Mouse (Mus musculus) limb, embryonic 15.5 days (tissue): ENCODE measurements around the gene Cdh13. TPM values are rescaled to one million over a fixed set of nuclear protein-coding genes. Genes with fewer than 3 reads are reported as not detected.
A peak's percentile ranks its signal among the peaks of the same experiment; 100 is the strongest.

Experiments
- ATAC-seq: fragments of 200-750 bp; cut with Nextera tagmentation; 2 replicates; pipeline ENCODE4 v1.8.0; 2017; ENCODE audit warnings: low read depth, moderate TSS enrichment; ENCODE audit not compliant: insufficient number of reproducible peaks, low FRiP score, low TSS enrichment
- H3K27ac ChIP-seq: fragments of 300-500 bp; sonication (generic); 2 replicates; pipeline ENCODE4 v1.5.1; 2015; ENCODE audit warnings: moderate library complexity, mild to moderate bottlenecking, inconsistent platforms
- H3K27me3 ChIP-seq: fragments of 300-500 bp; sonication (generic); 2 replicates; pipeline ENCODE4 v1.6.1; 2015; ENCODE audit warnings: inconsistent platforms
- H3K36me3 ChIP-seq: fragments of 300-500 bp; sonication (generic); 2 replicates; pipeline ENCODE4 v1.6.1; 2015; ENCODE audit warnings: inconsistent platforms
- H3K4me1 ChIP-seq: fragments of 300-500 bp; sonication (generic); 2 replicates; pipeline ENCODE4 v1.6.1; 2015; ENCODE audit warnings: inconsistent platforms
- H3K4me2 ChIP-seq: fragments of 300-500 bp; sonication (generic); 2 replicates; pipeline ENCODE4 v1.6.1; 2015; ENCODE audit warnings: mild to moderate bottlenecking, inconsistent platforms
- H3K4me3 ChIP-seq: fragments of 300-500 bp; sonication (generic); 2 replicates; pipeline ENCODE4 v1.5.1; 2015; ENCODE audit warnings: mild to moderate bottlenecking, inconsistent platforms
- H3K9ac ChIP-seq: fragments of 300-500 bp; sonication (generic); 2 replicates; pipeline ENCODE4 v1.6.1; 2015; ENCODE audit warnings: inconsistent platforms
- H3K9me3 ChIP-seq: fragments of 300-500 bp; sonication (generic); 2 replicates; pipeline ENCODE4 v1.6.1; 2016; ENCODE audit warnings: inconsistent platforms
- WGBS: fragments of 180-500 bp; shearing (Covaris S2); methylation state at CpG from one replicate; pipeline ENCODE4 v1.1.7; 2015; 5-methylcytosine and 5-hydroxymethylcytosine counted together
- polyA plus RNA-seq: library from polyadenylated mRNA; unstranded; fragments of >200 nt; fragmentation: Nextera tagmentation; extraction: Ambion mirVana; gene quantifications from 2 replicates; pipeline ENCODE4 v1.2.1, GENCODE M21; 2015

The Cdh13 gene
- polyA plus RNA-seq, 1 experiment from 2014 or later = 17.9 TPM

- WGBS = 63% methylated on average over 8 of the region's 8 CpGs
- H3K27ac ChIP-seq = no peak overlapping the region
- no peaks in the 10 kb centered on the region for H3K36me3 ChIP-seq
- H3K4me2 ChIP-seq = no peak overlapping the region
- H3K4me3 ChIP-seq = no peak overlapping the region
- ATAC-seq = no peak
- no peaks in the 10 kb centered on the region for H3K27me3 ChIP-seq
- no peaks in the 10 kb centered on the region for H3K9me3 ChIP-seq
- no peaks in the 10 kb centered on the region for H3K4me1 ChIP-seq
- H3K9ac ChIP-seq = no peak overlapping the region
These were observed 318.5 kb downstream of the Cdh13 start for GRCm38 (mm10) chr8:118602074-118602473.

- no peak overlapping the region for H3K9ac ChIP-seq
- no peaks in the 10 kb centered on the region for H3K36me3 ChIP-seq
- no peak overlapping the region for H3K4me2 ChIP-seq
- no peaks in the 10 kb centered on the region for H3K9me3 ChIP-seq
- H3K27me3 ChIP-seq = no peaks in the 10 kb centered on the region
- no peak overlapping the region for H3K4me3 ChIP-seq
- ATAC-seq = no peak
- 69% methylated on average over 10 of the region's 10 CpGs for WGBS
- H3K27ac ChIP-seq = no peak overlapping the region
- no peaks in the 10 kb centered on the region for H3K4me1 ChIP-seq
These were observed 328.0 kb downstream of the Cdh13 start for GRCm38 (mm10) chr8:118611551-118611950.

- H3K9ac ChIP-seq = no peak overlapping the region
- no peaks in the 10 kb centered on the region for H3K36me3 ChIP-seq
- no peak for ATAC-seq
- no peaks in the 10 kb centered on the region for H3K27me3 ChIP-seq
- no peak overlapping the region for H3K4me2 ChIP-seq
- no peaks in the 10 kb centered on the region for H3K9me3 ChIP-seq
- H3K27ac ChIP-seq = no peak overlapping the region
- 92% methylated on average over 10 of the region's 10 CpGs for WGBS
- no peak overlapping the region for H3K4me3 ChIP-seq
- H3K4me1 ChIP-seq = no peaks in the 10 kb centered on the region
These were observed 334.7 kb downstream of the Cdh13 start for GRCm38 (mm10) chr8:118618195-118618594.

GRCm38 (mm10) chr8:118626425-118626824 is 342.9 kb downstream of the Cdh13 start:
- no peak overlapping the region for H3K4me2 ChIP-seq
- H3K4me3 ChIP-seq = no peak overlapping the region
- no peaks in the 10 kb centered on the region for H3K36me3 ChIP-seq
- H3K27ac ChIP-seq = no peak overlapping the region
- WGBS = 91% methylated on average over 5 of the region's 5 CpGs
- H3K4me1 ChIP-seq = no peaks in the 10 kb centered on the region
- no peaks in the 10 kb centered on the region for H3K27me3 ChIP-seq
- ATAC-seq = no peak
- H3K9me3 ChIP-seq = no peaks in the 10 kb centered on the region
- no peak overlapping the region for H3K9ac ChIP-seq

DNA sequence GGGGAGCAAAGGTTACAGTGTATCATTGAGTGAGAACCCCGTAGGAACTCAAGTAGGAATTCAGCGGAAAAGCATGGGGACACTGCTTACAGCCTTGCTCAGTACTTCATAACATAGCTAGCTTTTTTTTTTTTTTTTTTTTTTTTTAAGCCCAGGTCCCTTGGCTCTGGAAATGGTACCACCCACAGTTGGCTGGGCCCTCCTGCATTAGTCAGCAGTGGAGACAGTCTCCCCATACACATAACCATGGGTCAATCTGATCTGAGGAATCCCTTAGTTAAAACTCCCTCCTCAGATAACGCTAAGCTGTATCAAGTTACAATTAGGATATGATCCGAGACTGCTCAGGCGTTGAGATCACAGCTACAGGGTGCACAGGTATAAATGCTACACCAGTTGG is 344.2 kb downstream of the Cdh13 start:
- Histone ChIP-seq H3K4me3 (no peak overlapping the region), H3K9me3 (no peaks in the 10 kb centered on the region), H3K4me2 (no peak overlapping the region), H3K36me3 (no peaks in the 10 kb centered on the region), H3K27me3 (no peaks in the 10 kb centered on the region), H3K4me1 (no peaks in the 10 kb centered on the region), H3K27ac (no peak overlapping the region), H3K9ac (no peak overlapping the region)
- WGBS = 67% methylated on average over 5 of the region's 5 CpGs
- ATAC-seq = no peak

- H3K9me3 ChIP-seq = no peaks in the 10 kb centered on the region
- ATAC-seq = no peak
- H3K4me1 ChIP-seq = no peaks in the 10 kb centered on the region
- no peak overlapping the region for H3K4me3 ChIP-seq
- no peak overlapping the region for H3K4me2 ChIP-seq
- no peak overlapping the region for H3K9ac ChIP-seq
- 76% methylated on average over 8 of the region's 8 CpGs for WGBS
- no peaks in the 10 kb centered on the region for H3K36me3 ChIP-seq
- no peaks in the 10 kb centered on the region for H3K27me3 ChIP-seq
- no peak overlapping the region for H3K27ac ChIP-seq
These were observed 345.2 kb downstream of the Cdh13 start for GRCm38 (mm10) chr8:118628702-118629101.

DNA sequence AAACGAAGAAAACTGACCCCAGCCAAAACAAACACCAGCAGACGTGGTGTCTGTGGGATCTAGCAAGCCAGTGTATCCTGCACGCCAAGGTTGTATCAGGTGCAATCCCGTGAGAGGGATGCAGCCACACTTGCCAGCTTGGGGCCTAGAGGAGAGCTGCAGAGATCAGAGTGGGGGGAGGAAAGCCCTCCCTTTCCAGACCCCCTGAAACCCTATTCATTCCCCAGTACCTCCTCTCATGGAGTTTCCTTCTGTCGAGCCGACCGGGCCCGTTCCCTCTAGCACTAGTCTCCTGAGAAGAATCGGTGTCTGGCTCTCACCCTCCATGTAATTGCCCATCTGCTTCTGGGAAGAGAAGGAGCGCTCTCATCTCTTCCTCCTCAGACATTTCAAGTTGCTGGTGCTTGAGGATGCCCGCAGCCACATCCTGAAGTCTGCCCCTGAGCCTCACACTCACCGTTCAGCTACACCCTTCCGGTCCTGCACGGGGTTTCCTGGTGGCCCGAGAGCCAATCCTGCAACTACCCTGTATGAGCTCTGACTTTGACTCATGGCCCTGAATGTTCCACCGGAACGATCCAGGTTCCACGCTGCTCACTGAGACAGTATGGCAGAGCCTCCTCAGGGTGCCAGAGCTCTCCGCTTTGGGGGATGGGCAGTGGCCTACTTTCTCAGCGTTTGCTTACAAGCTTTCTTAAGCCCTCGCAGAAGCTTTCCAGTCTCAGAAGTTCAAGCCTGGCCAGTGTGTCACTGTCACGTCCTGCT is 351.9 kb downstream of the Cdh13 start:
- no peaks in the 10 kb centered on the region for H3K27me3 ChIP-seq
- no peaks in the 10 kb centered on the region for H3K4me1 ChIP-seq
- no peak overlapping the region for H3K4me2 ChIP-seq
- no peak for ATAC-seq
- H3K9ac ChIP-seq = no peak overlapping the region
- no peaks in the 10 kb centered on the region for H3K36me3 ChIP-seq
- H3K4me3 ChIP-seq = no peak overlapping the region
- WGBS = 67% methylated on average over 22 of the region's 22 CpGs
- no peak overlapping the region for H3K27ac ChIP-seq
- H3K9me3 ChIP-seq = no peaks in the 10 kb centered on the region

DNA sequence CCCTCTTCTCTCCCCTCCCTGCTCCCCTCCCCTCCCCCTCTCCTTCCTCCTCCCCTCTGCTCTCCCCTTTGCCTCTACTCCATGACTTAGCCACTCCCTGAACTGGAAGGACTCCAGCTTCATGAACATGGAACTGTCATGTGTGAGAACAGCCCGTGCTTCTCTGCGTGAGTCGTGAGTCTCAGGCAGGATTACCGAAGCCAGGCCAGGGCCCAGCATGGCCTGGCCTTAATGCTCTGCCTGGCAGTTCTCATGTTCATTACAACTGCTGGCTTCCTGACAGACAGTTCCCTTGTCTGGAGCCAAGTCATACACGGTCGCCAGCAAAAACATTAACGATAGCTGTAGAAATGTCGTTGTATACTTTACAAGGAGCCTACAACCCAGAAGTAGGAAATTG is 356.1 kb downstream of the Cdh13 start:
- Histone ChIP-seq H3K9me3 (no peaks in the 10 kb centered on the region), H3K27ac (no peak overlapping the region), H3K36me3 (no peaks in the 10 kb centered on the region), H3K4me1 (no peaks in the 10 kb centered on the region), H3K9ac (no peak overlapping the region), H3K4me3 (no peak overlapping the region), H3K4me2 (no peak overlapping the region), H3K27me3 (no peaks in the 10 kb centered on the region)
- peak; percentile 72 for ATAC-seq
- 44% methylated on average over 8 of the region's 8 CpGs for WGBS

DNA sequence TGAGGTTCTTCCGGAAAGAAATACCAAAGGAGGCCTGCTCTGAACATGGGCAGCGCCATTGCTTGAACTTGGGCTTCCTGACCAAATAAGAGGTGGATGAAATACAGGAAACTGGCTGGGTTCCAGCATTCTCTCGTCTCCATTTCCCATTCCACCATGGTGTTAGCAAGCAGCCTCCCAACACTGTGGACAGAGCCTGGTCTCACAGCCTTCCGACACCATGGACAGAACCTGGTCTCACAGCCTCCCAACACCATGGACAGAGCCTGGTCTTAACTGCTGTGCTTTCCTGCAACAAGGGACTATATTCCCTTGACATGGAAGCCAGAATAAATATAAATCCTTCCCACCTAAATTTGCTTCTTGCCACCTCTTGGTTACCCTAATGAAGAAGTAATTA is 358.3 kb downstream of the Cdh13 start:
- ATAC-seq = no peak
- H3K9me3 ChIP-seq = no peaks in the 10 kb centered on the region
- H3K4me3 ChIP-seq = no peak overlapping the region
- H3K27me3 ChIP-seq = no peaks in the 10 kb centered on the region
- H3K4me2 ChIP-seq = no peak overlapping the region
- H3K9ac ChIP-seq = no peak overlapping the region
- H3K27ac ChIP-seq = no peak overlapping the region
- H3K36me3 ChIP-seq = no peaks in the 10 kb centered on the region
- 82% methylated on average over 4 of the region's 4 CpGs for WGBS
- no peaks in the 10 kb centered on the region for H3K4me1 ChIP-seq

DNA sequence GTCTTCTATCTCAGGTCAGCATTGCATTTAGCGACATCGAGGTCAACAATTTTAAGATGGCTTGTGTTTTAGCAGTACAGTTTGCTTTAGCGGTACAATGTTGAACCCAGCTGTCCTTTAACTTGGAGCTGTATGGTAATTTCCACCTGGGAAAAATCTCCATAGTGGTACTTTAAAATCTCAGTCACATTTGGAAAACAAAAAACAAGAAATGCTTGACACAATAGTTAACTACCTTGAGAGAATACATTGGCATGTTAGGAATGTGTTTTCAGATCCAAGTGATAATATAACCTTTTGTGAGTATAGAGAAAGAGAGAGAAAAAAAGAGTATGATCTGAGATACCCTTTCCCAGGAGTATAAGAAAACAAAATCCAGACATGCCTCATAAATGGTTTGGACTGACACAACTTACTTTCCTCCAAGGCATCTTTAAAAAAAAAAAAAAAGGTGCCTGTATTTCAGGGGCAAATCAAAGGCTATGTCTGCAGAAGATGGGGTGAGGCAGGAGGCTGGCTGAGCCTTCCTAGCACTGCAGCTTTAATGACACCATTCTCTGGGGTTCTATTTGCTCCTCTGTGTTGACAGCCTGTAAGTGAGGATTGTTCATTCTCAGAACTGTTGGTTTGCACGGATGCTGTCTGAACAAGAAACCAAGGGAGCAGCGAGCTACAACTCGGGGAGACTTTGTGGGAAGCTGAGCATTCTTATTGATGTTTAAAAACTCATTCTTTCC is 365.4 kb downstream of the Cdh13 start:
- 56% methylated on average over 6 of the region's 6 CpGs for WGBS
- Histone ChIP-seq H3K36me3 (no peaks in the 10 kb centered on the region), H3K9ac (no peak overlapping the region), H3K4me2 (no peak overlapping the region), H3K9me3 (no peaks in the 10 kb centered on the region), H3K27me3 (no peaks in the 10 kb centered on the region), H3K27ac (no peak overlapping the region), H3K4me3 (no peak overlapping the region), H3K4me1 (0 out of 2 replicates have a peak, but pooled peaks cover 2% of the 10 kb centered on the region)
- no peak for ATAC-seq

DNA sequence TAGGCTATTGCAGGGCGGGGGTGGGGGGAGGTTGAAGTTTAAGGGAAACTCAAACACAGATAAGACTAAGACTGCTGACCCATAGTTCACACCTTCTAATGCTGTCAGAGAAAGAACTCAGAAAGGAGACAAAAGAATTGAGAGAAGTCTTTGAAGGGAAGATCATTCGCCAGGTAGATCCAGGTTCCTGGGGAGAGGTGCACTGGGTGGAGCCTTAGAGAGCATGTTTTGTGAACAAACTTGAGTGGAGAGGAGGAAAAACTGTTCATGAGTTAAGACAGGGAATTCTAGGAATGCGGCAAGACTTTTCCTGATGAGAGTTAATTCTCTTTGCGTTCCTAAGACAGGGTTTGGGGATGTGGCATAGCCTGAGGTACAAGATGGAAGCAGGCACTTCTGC is 366.4 kb downstream of the Cdh13 start:
- WGBS = 80% methylated on average over 4 of the region's 4 CpGs
- H3K27me3 ChIP-seq = no peaks in the 10 kb centered on the region

DNA sequence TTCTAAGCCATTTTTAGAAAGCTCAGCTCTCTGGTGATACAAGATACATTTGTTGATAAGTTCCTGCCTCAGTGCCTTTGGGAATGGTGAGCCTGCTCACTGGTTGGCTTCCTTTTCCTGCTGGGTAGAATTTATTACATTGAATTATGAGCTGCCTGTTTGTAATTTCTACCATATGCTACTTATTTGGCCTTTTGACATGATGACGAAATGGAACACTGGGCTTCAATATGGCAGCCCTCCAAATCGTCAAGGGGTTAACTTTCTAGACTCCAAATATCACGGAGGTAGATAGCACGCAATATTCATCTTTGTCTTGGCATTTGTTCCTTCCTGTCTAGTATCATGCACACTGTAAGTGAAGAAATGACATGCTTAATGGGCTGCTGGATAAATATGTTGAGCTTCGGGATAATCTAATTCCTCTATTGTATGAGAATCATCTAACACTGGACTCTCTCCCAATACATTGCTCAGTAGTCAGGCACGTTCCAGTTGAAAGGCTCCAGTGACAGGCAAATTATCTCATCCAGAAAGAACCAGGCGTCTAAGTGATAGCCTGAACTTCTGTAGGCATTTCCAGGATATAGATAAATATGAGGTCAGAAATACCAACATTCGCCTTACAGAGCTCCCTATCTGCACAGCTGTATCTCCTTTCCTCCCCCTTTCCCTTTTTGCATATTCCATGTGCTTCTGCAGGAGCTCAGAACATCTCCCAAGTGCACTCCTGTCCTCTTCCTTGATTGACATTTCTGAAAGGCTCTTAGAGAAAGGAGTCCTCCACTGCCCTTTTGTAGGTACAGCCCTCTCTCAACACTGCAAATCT is 378.7 kb downstream of the Cdh13 start:
- no peak overlapping the region for H3K4me2 ChIP-seq
- H3K4me3 ChIP-seq = no peak overlapping the region
- no peak for ATAC-seq
- WGBS = 69% methylated on average over 8 of the region's 8 CpGs
- H3K9ac ChIP-seq = no peak overlapping the region
- no peaks in the 10 kb centered on the region for H3K27me3 ChIP-seq
- no peaks in the 10 kb centered on the region for H3K36me3 ChIP-seq
- no peaks in the 10 kb centered on the region for H3K4me1 ChIP-seq
- no peak overlapping the region for H3K27ac ChIP-seq
- no peaks in the 10 kb centered on the region for H3K9me3 ChIP-seq

More for the DNA sequence above, 366.4 kb downstream of the Cdh13 start:
- Histone ChIP-seq H3K9me3 (no peaks in the 10 kb centered on the region), H3K36me3 (no peaks in the 10 kb centered on the region), H3K4me2 (no peak overlapping the region), H3K9ac (no peak overlapping the region), H3K4me1 (peaks cover 7% of the 10 kb centered on the region; the same call in 1 of the 2 replicates), H3K4me3 (no peak overlapping the region), H3K27ac (no peak overlapping the region)
- no peak for ATAC-seq
